Mouse (Mus musculus): Measurements from ENCODE around the gene Prdm16. TPM values are rescaled to one million over a fixed set of nuclear protein-coding genes. Genes with fewer than 3 reads are reported as not detected.

The Prdm16 gene
- total and polyA plus RNA-seq, 3 experiments, result not detected

GRCm38 (mm10) chr4:154425284-154425683, 211.4 kb downstream of the Prdm16 start:
- in situ Hi-C loops (cut with MboI; ENCODE audit: low pct_ligation_motif_present, low pct_unique_long_range_greater_than_20kb, low sequenced_read_pairs), result no loop called here
- dilution Hi-C loops (cut with MboI; ENCODE audit: extremely low pct_ligation_motif_present, extremely low pct_unique_long_range_greater_than_20kb, low sequenced_read_pairs), result no loop called here
- no peak for DNase-seq (ENCODE audit: extremely low read depth)

GRCm38 (mm10) chr4:154424681-154425080, 212.0 kb downstream of the Prdm16 start:
- Histone ChIP-seq H3K9ac (ENCODE audit: insufficient read depth, low read depth) (no peak overlapping the region), H3K9me3 (replicated peaks; ENCODE audit: low read length) (peaks cover 89% of the 10 kb centered on the region)

More at GRCm38 (mm10) chr4:154425284-154425683, 211.4 kb downstream of the Prdm16 start:
- H3K36me3 ChIP-seq (replicated peaks in 1 of 2; ENCODE audit: control insufficient read depth in 1 of 2, insufficient read depth in 1 of 2, low read length in 1 of 2), result no peaks in the 10 kb centered on the region
- no peaks in the 10 kb centered on the region for H3K4me1 ChIP-seq (ENCODE audit: control insufficient read depth in 1 of 2, insufficient read depth in 2 of 2)
- TF ChIP-seq SMC3 (IDR thresholded peaks at IDR 0.05; ENCODE audit: low read depth, low read length) (no peak), CHD1 (IDR thresholded peaks at IDR 0.05; ENCODE audit: low read depth, low read length) (no peak), RCOR1 (conservative IDR thresholded peaks at IDR 0.05; ENCODE audit: low read depth, low read length) (no peak), NRF1 (IDR thresholded peaks at IDR 0.05; ENCODE audit: low read depth, low read length) (no peak), CHD2 (IDR thresholded peaks at IDR 0.05; ENCODE audit: low read length) (no peak)
- H3K9ac ChIP-seq (ENCODE audit: insufficient read depth, low read depth), result no peak overlapping the region
- no peak overlapping the region for H3K27ac ChIP-seq (ENCODE audit: insufficient read depth, low read depth)
- no peak overlapping the region for H3K4me2 ChIP-seq (ENCODE audit: insufficient read depth, low read depth, poor library complexity, severe bottlenecking)
- no peaks in the 10 kb centered on the region for H3K27me3 ChIP-seq (replicated peaks)
- no peak overlapping the region for H3K4me3 ChIP-seq (replicated peaks in 1 of 3; ENCODE audit: low read depth in 2 of 3, low read length in 2 of 3, poor library complexity in 1 of 3)
- peaks cover 88% of the 10 kb centered on the region for H3K9me3 ChIP-seq (replicated peaks; ENCODE audit: low read length)
- no peaks in the 10 kb centered on the region for H3K79me2 ChIP-seq (replicated peaks; ENCODE audit: control insufficient read depth, extremely low read depth, insufficient read depth, poor library complexity, severe bottlenecking)

GRCm38 (mm10) chr4:154422431-154422913, 214.2 kb downstream of the Prdm16 start:
- H3K27ac ChIP-seq (ENCODE audit: insufficient read depth, low read depth), result no peak overlapping the region
- no peaks in the 10 kb centered on the region for H3K36me3 ChIP-seq (replicated peaks in 1 of 2; ENCODE audit: control insufficient read depth in 1 of 2, insufficient read depth in 1 of 2, low read length in 1 of 2)
- H3K27me3 ChIP-seq (replicated peaks), result no peaks in the 10 kb centered on the region
- in situ Hi-C loops (cut with MboI; ENCODE audit: low pct_ligation_motif_present, low pct_unique_long_range_greater_than_20kb, low sequenced_read_pairs), result no loop called here
- DNase-seq (ENCODE audit: extremely low read depth), result no peak
- H3K4me2 ChIP-seq (ENCODE audit: insufficient read depth, low read depth, poor library complexity, severe bottlenecking), result no peak overlapping the region
- H3K9ac ChIP-seq (ENCODE audit: insufficient read depth, low read depth), result no peak overlapping the region
- TF ChIP-seq CHD2 (IDR thresholded peaks at IDR 0.05; ENCODE audit: low read length), result no peak
- no peaks in the 10 kb centered on the region for H3K79me2 ChIP-seq (replicated peaks; ENCODE audit: control insufficient read depth, extremely low read depth, insufficient read depth, poor library complexity, severe bottlenecking)
- H3K9me3 ChIP-seq (replicated peaks; ENCODE audit: low read length), result peaks cover 87% of the 10 kb centered on the region
- H3K4me3 ChIP-seq (replicated peaks in 1 of 3; ENCODE audit: low read depth in 2 of 3, low read length in 2 of 3, poor library complexity in 1 of 3), result no peak overlapping the region
- dilution Hi-C loops (cut with MboI; ENCODE audit: extremely low pct_ligation_motif_present, extremely low pct_unique_long_range_greater_than_20kb, low sequenced_read_pairs), result no loop called here
- H3K4me1 ChIP-seq (ENCODE audit: control insufficient read depth in 1 of 2, insufficient read depth in 2 of 2), result no peaks in the 10 kb centered on the region

More at GRCm38 (mm10) chr4:154424681-154425080, 212.0 kb downstream of the Prdm16 start:
- H3K79me2 ChIP-seq (replicated peaks; ENCODE audit: control insufficient read depth, extremely low read depth, insufficient read depth, poor library complexity, severe bottlenecking), result no peaks in the 10 kb centered on the region
- dilution Hi-C loops (cut with MboI; ENCODE audit: extremely low pct_ligation_motif_present, extremely low pct_unique_long_range_greater_than_20kb, low sequenced_read_pairs) (no loop called here), in situ Hi-C loops (cut with MboI; ENCODE audit: low pct_ligation_motif_present, low pct_unique_long_range_greater_than_20kb, low sequenced_read_pairs) (no loop called here)
- no peak overlapping the region for H3K27ac ChIP-seq (ENCODE audit: insufficient read depth, low read depth)
- no peak overlapping the region for H3K4me2 ChIP-seq (ENCODE audit: insufficient read depth, low read depth, poor library complexity, severe bottlenecking)
- DNase-seq (ENCODE audit: extremely low read depth), result no peak
- H3K4me3 ChIP-seq (replicated peaks in 1 of 3; ENCODE audit: low read depth in 2 of 3, low read length in 2 of 3, poor library complexity in 1 of 3), result no peak overlapping the region
- no peaks in the 10 kb centered on the region for H3K27me3 ChIP-seq (replicated peaks)
- no peaks in the 10 kb centered on the region for H3K4me1 ChIP-seq (ENCODE audit: control insufficient read depth in 1 of 2, insufficient read depth in 2 of 2)
- no peaks in the 10 kb centered on the region for H3K36me3 ChIP-seq (replicated peaks in 1 of 2; ENCODE audit: control insufficient read depth in 1 of 2, insufficient read depth in 1 of 2, low read length in 1 of 2)
- TF ChIP-seq ZNF384 (IDR thresholded peaks at IDR 0.05; ENCODE audit: low read depth, low read length) (no peak), POLR2A (IDR thresholded peaks at IDR 0.05; ENCODE audit: low read depth, low read length) (no peak), CHD2 (IDR thresholded peaks at IDR 0.05; ENCODE audit: low read length) (no peak), PAX5 (IDR thresholded peaks at IDR 0.05; ENCODE audit: low read length) (no peak), NRF1 (IDR thresholded peaks at IDR 0.05; ENCODE audit: low read depth, low read length) (no peak), SIN3A (IDR thresholded peaks at IDR 0.05; ENCODE audit: low read length) (no peak), TBP (conservative IDR thresholded peaks at IDR 0.05; ENCODE audit: low read depth, low read length) (no peak), ELF1 (IDR thresholded peaks at IDR 0.05; ENCODE audit: low read depth, low read length) (no peak), NELFE (IDR thresholded peaks at IDR 0.05; ENCODE audit: low read depth, low read length) (no peak), ETS1 (conservative IDR thresholded peaks at IDR 0.05; ENCODE audit: low read depth, low read length) (no peak), E2F4 (IDR thresholded peaks at IDR 0.05; ENCODE audit: insufficient replicate concordance, low read depth, low read length) (no peak)
